Mouse (Mus musculus) neural tube, embryonic 10.5 days (tissue): Measurements from ENCODE around the gene Tnfrsf21.

Source experiments
- DNase-seq: peaks from one replicate; pipeline ENCODE4 v3.0.0-alpha.2; 2017; ENCODE audit warnings: low spot score; ENCODE audit errors: extremely low spot score

The Tnfrsf21 gene

GRCm38 (mm10) chr17:43016371-43017331, at the start of gene Tnfrsf21:
Gene Tnfrsf21, plus strand, starts transcription at chr17:43016555.
- DNase-seq, result peak; percentile 94

DNA sequence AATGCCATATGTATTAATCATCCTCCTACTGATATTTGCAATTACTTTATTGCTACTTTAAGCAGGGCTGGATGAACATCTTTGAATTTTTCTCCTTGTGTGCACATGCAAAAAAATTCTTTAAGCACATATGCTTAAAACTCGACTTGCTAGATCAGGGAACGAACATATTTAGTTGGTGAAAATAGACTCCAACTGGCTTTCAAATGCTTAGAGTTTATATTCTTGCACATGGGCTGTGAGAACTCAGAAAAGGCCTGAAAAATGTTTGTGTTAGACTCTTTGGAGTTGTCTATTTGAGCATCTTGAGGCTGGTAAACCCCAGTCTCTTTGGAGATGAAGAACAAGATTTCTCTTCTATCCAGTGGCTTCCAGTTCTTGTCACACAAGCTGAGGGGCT, 48.2 kb upstream of the Tnfrsf21 start:
- no peak for DNase-seq

GRCm38 (mm10) chr17:42975312-42975996, 40.9 kb upstream of the Tnfrsf21 start:
- no peak for DNase-seq

GRCm38 (mm10) chr17:42977766-42978165, 38.6 kb upstream of the Tnfrsf21 start:
- DNase-seq, result no peak

DNA sequence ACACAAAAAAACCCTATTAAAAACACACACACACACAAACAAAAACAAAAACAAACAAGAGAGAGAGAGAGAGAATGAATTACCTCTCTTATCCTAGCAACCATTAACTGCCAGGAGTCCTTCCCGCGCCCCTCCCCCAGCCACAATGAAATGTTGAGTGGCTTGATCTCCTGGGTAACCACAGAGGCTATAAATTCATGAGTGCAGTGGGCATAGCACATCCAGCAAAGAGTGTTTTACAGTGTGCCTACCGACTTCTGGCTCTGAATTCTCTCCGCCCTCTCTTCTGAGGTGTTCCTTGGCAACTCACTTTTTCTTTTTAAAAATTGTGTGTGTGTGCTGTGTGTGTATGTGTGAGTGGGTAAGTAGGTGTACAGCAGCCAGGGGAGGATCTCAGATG, 38.0 kb upstream of the Tnfrsf21 start:
- DNase-seq, result no peak

GRCm38 (mm10) chr17:42981806-42982205, 34.5 kb upstream of the Tnfrsf21 start:
- DNase-seq, result no peak

GRCm38 (mm10) chr17:42982568-42982967, 33.8 kb upstream of the Tnfrsf21 start:
- DNase-seq, result no peak

DNA sequence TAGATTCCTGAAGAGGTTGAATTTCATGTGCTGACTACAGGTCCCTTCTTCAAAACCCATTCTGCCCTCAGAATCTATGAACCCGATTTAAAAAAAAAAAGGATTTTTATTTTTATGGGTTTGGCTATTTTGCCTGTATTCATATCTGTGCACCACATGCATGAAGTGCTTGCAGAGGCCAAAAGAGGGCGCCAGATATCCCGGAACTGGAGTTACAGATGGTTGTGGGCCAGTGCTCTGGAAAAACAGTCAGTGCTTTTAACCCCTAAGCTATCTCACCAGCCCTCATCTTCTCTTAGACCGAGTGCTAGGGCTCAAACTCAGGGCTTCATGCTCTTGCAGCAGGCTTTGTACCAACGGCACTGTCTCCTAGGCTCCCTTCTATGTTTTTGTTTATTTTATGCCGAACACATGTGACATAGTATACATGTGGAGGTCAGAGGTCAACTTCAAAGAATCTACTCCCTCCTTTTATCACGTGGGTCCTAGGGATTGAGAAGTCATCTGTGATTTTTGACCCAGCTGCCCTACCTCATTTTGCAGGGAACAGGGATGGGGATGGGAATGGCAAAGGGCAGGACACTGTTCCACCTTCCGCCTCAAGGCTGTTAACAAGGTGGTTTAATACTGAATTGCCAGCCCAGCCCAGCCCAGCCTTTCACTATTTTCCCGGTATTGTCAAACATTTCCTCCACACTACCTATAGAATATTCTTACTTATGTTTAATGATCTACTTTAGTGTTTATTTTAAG, 30.3 kb upstream of the Tnfrsf21 start:
- no peak for DNase-seq

DNA sequence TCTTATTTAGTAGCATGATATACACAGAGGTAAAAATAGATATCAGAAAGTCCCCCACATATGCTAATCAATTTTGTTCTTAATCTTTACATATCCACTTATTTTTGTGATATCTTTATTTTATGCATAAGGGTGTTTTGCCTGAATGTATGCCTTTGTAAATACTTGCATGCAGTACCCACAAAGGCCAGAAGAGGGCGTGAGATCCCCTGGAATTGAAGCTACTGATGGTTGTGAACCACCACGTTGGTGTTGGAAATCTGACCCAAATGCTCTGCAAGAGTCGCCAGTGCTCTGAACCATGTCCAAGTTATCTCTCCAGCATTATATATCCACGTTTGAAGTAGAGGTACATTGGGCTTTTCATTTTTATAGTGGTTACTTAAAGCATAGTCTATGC, 28.7 kb upstream of the Tnfrsf21 start:
- no peak for DNase-seq

DNA sequence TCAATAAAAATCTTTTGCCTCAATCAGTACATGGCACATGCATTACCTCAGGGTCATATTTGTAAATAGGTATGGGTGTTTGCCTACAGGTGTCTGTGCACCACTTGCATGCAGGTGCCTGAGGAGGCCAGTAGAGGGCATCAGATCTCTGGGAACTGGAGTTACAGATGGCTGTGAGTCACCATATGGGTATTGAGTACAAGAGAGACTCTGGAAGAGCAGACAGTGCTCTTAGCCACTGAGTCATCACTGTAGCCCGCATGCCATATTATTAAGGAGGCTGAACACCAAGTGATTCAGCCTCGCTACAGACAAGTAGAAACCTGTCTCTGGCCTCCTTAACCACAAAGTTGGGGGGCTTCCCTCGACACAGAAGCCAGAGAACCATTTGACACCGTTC, 26.4 kb upstream of the Tnfrsf21 start:
- no peak for DNase-seq

GRCm38 (mm10) chr17:42991112-42991511, 25.2 kb upstream of the Tnfrsf21 start:
- no peak for DNase-seq

DNA sequence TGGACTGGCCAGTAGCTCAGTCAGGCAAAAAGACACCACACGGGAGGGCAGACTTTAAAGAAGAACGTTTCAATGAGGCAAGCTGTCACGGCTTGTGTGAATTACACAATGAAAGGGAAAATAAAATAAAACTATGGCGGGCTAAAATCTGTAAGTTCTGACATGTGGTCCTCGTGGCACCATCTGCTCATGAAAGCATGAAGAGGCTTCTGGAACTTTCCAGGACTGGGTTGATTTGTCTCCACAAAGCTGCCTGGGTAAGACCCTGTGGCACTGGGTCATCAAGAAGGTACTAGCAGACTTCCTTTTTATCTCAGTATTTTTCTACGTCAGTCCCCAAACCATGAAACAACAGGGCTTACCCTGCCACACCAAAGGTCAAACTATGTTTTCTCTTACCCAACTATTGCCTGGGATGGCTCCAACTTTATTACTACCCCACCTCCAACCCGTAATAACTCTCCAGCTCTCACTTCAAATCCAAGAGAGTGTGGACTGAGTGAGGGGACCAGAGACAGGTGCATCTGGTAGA, 16.8 kb upstream of the Tnfrsf21 start:
- no peak for DNase-seq

DNA sequence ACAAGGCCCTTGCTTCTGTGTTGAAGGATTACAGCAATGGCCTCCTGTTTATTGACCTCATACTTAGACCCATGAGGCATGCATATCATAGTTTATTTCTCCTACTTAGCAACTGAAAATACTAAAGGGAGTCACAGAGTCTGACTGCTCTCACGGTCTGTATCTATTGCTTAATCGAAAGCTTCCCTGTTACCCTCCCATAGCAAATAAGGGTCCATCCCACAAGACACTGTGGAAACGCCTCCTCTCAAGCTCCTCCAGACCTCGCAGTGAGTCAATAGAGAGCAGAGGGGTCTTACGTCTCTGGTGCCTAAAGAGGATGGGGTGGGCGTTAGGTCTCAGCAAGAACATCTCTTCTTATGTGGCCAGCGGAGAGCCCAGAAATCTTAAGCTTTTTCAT, 15.8 kb upstream of the Tnfrsf21 start:
- no peak for DNase-seq

- peak; percentile 54 for DNase-seq
Observed at GRCm38 (mm10) chr17:43012718-43013117, 3.6 kb upstream of the Tnfrsf21 start.

GRCm38 (mm10) chr17:43017341-43018052, 1.1 kb downstream of the Tnfrsf21 start:
- DNase-seq, result peak; percentile 77

DNA sequence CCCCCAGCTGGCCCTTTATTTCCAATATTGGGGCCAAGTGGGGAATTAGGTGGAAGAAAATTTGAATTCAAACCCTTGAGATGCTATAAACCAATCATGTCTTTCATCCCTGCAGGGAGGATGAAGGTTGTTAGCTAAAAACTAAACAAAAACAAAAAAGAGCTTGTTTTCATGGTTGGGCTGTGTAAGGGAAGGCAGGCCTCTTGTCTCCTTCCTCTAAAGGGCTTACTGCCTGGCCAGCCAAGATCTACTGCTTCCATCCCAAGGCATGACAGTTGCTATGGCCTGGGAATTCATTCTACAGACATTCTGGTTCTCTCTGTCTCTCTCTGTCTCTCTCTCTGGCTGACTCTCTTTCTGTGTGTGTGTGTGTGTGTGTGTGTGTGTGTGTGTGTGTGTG, 1.7 kb downstream of the Tnfrsf21 start:
- DNase-seq, result no peak

DNA sequence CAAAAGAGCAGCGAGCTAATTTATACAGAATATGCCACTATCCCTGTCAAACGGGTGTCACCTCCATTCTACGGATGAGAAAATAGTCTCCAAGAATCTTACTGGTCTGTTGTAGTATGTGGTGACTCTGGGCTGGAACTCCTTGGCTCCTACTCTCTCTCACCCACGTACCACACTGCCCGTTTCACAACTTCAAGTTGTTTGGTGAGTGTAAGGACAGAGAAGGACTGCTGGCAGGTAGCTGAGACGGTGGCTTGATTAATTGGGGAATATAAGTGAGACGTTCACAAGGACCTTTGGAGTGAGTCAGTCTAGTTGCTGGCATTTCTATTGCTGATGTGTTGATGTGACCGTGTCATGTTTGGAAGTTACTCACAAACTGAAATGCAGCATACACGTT, 3.3 kb downstream of the Tnfrsf21 start:
- DNase-seq, result no peak

- no peak for DNase-seq
Observed at GRCm38 (mm10) chr17:43021017-43021416, 4.7 kb downstream of the Tnfrsf21 start.

- no peak for DNase-seq
Observed at GRCm38 (mm10) chr17:43022056-43022455, 5.7 kb downstream of the Tnfrsf21 start.

DNA sequence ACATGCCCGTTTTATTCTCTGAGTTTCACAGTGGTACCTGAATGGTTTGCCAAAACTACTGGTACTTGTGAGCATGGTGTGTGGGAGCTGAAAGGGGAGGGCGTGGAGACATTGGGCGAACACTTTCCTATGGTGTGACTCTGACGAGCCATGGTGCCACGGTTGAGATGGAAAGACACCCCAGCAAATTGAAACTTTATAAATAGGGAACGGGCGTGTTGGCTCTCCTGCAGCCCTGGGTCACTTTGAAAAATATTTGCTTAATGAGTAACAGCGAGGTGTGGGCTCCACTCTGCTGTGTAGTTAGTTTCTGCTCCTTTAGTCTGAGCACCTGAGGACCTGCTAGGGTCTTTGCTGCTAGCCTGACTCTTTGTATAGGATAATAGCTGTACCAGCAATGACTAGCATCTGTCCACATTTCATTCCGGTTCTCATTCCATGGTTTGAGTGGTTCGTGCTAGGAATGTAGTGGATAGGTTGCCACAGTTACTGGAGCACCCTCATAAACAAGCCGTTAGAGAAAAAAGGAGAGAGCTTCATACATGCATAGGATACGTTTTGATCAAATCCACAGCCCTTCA, 7.4 kb downstream of the Tnfrsf21 start:
- DNase-seq, result no peak

DNA sequence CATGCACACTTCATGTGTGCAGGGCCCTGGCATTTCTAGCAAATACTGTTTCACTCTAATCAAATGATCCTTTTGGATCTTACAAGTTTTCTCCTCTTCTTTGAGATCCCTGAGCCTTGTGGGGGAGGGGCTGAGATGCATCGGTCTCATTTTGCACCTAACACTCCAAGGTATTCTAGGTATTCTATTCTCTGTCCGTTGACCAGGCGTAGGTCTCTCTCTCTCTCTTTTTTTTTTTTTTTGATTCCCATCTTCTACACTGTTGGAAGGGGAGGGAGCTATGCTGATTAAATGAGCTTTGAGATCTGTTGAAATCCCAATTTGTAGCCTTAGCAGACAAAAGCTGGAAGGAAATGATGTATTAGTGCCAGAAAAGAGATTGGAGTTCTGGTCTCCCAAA, 8.2 kb downstream of the Tnfrsf21 start:
- DNase-seq, result no peak
